Mouse (Mus musculus) urinary bladder, postnatal 36 days (tissue): ENCODE results near the gene Acvr1b.

Experiments
- DNase-seq, 2 experiments: peaks; one replicate each; pipeline ENCODE4 v3.0.0; 2022; ENCODE audit warnings: low spot score in 2 of 2, mixed read lengths in 1 of 2

Acvr1b gene

GRCm38 (mm10) chr15:101250220-101250800, 76.4 kb downstream of the Acvr1b start:
- no peak for DNase-seq

DNA sequence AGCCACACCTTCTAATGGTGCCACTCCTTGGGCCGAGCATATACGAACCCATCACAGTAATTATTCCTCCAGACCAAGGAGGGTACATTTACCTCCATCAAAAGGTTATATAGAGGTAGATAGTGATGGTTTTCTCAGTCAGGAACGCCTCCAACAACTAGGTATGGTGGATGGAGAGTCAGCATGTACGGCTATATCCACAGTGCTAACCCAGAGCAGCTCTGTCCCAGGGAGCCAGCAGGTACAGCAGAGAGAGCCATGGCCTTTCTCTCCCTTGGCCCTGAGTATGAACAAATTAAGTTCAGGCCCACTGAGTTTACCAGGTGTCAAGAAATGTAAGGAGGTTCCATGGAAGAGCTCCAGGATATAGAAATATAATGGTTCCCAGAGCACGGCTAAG, 78.1 kb downstream of the Acvr1b start:
- no peak for DNase-seq

GRCm38 (mm10) chr15:101252614-101253013, 78.7 kb downstream of the Acvr1b start:
- DNase-seq = no peak

DNA sequence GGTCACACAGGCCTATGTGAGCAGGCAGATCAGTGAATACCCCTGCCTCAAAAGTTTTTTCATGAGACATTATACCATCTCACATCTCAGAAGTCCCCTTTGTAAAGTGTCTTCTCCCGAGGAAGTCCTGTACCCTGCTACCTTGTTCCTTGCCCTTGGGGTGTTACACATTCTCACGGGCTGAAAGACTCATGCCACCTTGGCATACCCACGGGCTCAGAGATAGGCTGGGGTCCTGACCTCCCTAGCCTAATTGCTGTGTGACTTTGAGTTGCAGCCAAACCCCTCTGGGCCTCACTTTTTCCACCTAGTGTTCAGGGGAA, 79.7 kb downstream of the Acvr1b start:
- no peak for DNase-seq

DNA sequence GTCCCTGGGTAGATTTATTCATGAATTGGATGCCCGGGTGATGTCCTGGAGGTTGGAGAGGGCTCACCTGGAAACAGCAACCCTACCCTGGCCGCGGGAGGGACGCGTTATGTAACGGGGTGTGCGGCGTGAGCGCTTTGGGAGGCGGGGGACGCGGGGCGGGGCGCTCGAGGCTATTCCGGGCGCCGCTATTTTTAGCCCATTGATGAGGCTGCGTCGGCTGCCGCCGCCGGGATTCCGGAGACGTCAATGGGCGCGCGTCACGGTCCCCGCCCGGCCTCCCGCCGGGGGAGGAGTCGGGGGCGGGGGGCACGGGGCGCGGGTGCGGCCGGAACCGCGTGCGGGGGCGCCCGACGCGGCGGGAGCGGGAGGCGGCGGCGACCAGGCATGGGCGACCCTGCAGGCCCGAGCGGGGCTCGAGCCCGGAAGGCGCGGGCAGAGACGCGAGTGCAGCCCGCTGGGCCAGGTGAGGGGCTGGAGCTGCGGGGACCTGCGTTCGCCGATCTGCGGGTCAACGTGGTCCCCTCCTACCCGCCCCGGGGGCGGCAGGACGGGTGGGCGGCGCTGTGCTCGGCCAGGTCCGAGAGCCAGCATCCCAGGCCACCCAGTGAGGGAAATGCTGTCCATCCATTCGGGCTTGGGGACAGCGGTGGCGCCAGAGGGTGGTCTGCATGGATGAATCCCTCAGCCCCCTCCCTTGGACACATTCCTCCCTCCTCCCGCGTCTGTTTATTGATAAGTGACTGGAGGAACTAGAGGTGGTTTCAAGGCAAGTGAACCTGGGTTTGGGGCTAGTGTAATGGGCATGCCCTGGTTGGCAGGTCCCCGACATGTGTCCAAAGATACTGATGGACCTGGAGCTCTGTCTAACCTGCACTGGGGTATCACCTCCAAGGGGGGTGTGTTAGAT, 80.3 kb downstream of the Acvr1b start, which contains the start of gene Nr4a1:
Gene Nr4a1, plus strand, starts transcription at position 384 of the 910 bp plus-strand sequence.
- peak; percentile 53 to 69 for DNase-seq

DNA sequence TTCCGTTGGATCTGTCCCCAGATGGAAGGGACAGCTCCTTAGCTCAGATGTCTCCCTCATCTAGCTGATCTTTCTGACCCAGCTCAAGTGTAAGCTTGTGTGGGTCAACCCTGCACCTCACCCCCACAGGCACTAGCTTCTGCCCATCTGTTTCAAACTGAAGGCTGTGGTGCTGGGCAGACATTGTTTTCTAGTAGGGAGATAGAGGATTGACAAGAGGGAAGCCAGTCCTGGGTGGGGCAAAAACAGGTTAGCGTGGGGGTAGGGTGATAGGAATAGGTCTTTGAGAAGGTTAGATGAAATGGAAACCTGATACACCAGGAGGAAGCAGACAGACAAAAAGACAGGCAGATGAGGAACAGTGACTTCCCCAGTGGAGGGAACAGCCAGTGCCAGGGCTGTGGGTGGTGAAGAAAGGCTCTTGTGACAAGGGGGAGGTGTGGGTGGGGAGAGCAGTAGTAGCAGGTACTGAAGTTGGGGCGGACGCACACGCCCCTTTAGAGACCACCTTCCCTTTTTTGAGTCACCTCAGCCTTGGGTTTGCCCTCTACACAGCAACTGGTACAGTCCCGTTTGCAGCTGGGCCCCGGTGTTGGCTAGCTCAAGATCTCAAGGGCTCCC, 82.1 kb downstream of the Acvr1b start:
- DNase-seq = no peak

DNA sequence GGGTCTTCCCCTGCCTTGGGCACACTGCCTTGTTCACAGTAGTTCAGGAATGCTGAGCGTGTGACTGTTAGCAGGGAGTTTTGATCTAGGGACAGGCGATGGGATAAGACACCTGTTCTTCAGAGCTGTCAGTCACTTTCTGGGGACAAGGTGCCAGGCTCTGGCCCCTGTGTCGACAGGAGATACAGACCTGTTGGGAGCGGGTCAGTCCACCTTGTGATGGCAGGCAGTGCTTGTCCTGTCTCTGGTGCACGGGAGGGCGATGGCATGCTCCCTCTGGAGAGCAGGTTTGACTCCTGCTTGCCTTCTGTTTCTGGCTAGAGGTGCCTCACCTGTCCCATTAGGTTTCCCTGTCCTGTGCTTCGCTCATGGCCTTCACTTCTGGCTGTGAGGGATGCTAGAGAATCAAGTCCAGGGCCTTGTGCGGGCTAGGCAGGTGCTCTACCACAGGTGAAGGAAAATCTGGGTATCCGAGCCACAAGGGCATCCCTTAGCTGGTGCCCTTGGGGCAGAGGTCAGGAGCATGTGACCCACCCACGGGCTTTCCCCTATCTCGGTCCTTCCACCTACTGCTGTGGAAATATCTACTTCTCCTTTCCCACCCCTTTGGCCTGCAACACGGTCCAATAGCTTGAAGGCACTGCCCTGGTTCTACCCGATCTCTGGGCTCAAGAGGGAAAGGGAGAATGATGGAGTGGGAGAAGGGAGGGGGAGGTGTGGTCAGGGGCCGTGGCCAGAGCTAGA, 82.8 kb downstream of the Acvr1b start:
- no peak for DNase-seq

DNA sequence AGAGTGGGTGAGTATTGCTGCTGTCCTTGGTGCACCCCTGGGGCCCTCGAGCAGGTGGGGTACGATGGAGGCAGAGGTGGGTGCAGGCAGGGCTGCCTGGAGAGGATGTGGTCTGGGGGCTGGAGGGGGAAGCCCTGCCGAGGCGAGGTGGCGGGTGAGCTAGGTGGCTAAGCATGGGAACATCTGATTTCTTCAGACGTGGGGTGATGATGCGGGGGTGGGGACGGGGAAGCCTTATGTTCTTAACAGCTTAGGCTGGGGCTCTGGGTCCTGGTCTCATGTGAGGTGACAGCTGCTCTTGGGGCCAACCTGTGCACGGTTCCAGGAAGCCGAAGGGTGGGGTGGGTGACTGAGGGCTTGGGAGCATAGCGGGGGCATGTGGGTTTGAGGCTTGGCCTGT, 84.6 kb downstream of the Acvr1b start:
- DNase-seq = no peak

DNA sequence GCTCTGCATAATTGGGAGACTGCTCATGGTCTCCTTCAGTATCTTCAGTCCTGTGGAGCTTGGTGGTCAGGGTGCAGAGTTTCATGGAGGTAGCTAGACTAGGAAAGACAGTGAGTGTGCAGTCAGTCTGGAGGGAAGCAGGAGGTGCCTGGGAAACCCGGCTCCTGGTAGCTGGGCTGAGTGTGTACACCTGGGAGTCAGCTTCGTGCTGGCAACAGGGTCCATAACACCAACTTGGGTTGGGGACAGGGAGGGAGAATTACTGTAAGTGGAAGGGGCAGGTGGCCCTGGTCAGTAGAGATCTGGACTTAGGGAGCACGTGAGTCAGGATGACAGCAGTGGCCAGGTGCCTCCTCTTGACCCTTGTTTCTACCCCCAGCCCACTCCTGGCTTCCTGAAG, 86.1 kb downstream of the Acvr1b start:
- no peak for DNase-seq

DNA sequence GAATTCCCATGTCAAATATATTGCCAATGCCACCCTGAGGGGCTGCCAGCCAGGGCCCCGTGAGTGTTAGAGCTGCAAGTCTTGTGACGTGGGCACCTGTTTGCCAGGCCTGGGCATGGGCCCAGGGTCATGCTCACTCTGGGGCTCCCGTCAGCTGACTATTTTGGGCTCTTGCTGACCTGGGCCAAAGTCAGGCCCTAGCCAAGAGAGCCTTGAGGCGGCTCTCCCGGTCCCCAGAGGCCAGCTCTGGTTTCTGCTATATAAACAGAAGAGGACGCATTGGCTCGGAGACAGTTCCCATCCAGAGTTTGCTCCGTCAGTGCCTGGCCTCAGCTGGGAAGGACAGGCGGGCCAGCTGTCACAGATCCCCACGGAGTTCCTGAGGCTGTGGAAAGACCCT, 86.5 kb downstream of the Acvr1b start:
- DNase-seq = peak in 1 of 2 experiments; percentile 73

DNA sequence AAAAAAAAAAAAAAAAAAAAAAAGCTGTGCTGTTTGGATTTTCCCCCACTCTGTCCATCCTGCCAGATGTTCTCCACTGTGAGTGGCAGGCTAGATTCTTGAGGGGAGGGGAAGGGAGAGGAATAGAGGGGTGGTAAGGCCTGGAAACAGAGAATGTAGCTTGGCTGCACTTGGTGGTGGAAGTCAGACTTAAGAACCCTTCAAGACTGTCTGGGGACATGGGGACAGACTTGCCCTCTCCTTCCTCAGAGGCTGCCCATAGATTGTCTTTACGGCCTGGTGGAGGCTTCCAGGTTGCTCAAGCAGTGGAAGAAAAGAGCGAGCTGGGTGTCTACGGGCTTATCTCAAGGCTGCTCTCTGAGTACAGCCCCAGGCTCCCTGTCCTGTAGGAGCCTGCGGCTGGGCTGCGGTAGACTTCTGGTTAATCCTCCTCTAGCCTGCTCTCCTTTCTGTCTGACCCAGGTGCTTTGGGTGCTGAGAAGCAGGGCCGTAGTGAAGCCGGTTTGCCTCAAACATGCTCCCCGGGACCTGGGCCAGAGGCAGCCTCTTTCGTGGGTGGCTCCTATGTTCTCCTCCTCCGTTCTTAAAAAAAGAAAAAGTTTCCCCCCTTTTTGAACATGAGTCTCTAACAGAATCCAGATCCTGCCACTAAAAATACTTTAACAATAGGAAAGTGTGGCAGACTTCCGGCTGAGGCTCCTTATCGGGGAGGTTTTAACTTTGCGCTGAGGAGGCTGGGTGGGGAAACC, 87.2 kb downstream of the Acvr1b start:
- DNase-seq = no peak

- DNase-seq = no peak
These were observed 88.6 kb downstream of the Acvr1b start for GRCm38 (mm10) chr15:101262502-101262901.
